Mouse (Mus musculus): Measurements from ENCODE around the gene Morc4. TPM values are rescaled to one million over a fixed set of nuclear protein-coding genes. Genes with fewer than 3 reads are reported as not detected.

Gene Morc4
- polyA plus RNA-seq, 1 experiment: 9.6 TPM

GRCm38 (mm10) chrX:139780988-139781387, 90.5 kb downstream of the Morc4 start:
- Histone ChIP-seq H3K79me2 (ENCODE audit: control insufficient read depth, insufficient read depth) (no peaks in the 10 kb centered on the region), H3ac (ENCODE audit: control insufficient read depth, insufficient read length) (no peak overlapping the region), H3K4me2 (ENCODE audit: low read depth) (no peak overlapping the region), H3K27me3 (ENCODE audit: control insufficient read depth, insufficient read depth, insufficient read length) (no peaks in the 10 kb centered on the region), H3K4me3 (no peak overlapping the region), H3K36me3 (ENCODE audit: control insufficient read depth, insufficient read depth) (no peaks in the 10 kb centered on the region)
- TF ChIP-seq REST (IDR thresholded peaks at IDR 0.05; ENCODE audit: insufficient read depth, insufficient read length): no peak
- TF ChIP-seq TCF12 (IDR thresholded peaks at IDR 0.05; ENCODE audit: insufficient read depth, poor library complexity, severe bottlenecking): no peak
- no peak for TF ChIP-seq CEBPB (IDR thresholded peaks at IDR 0.05; ENCODE audit: insufficient read depth, poor library complexity, severe bottlenecking)
- no peak for TF ChIP-seq USF1 (IDR thresholded peaks at IDR 0.05; ENCODE audit: low read depth)
- TF ChIP-seq POLR2A (IDR thresholded peaks at IDR 0.05; ENCODE audit: insufficient read length, low read depth): no peak
- no peak for TF ChIP-seq MYOG (IDR thresholded peaks at IDR 0.05; ENCODE audit: control insufficient read depth in 1 of 3, insufficient read depth in 1 of 3, insufficient read length in 2 of 3, low read depth in 2 of 3)
- no peak for TF ChIP-seq TCF3 (IDR thresholded peaks at IDR 0.05; ENCODE audit: insufficient read length, low read depth)
- no peak for TF ChIP-seq POLR2AphosphoS2 (IDR thresholded peaks at IDR 0.05; ENCODE audit: insufficient read length, low read depth)
- no peak for TF ChIP-seq MYOD1 (IDR thresholded peaks at IDR 0.05; ENCODE audit: control insufficient read depth in 1 of 3, insufficient read length in 2 of 3, low read depth in 2 of 3)
- no peak for TF ChIP-seq SRF (IDR thresholded peaks at IDR 0.05; ENCODE audit: control insufficient read depth, insufficient read length, low read depth)
- no peak for TF ChIP-seq E2F4 (IDR thresholded peaks at IDR 0.05; ENCODE audit: insufficient read depth)
- no peak for TF ChIP-seq MAX (IDR thresholded peaks at IDR 0.05; ENCODE audit: low read depth)

DNA sequence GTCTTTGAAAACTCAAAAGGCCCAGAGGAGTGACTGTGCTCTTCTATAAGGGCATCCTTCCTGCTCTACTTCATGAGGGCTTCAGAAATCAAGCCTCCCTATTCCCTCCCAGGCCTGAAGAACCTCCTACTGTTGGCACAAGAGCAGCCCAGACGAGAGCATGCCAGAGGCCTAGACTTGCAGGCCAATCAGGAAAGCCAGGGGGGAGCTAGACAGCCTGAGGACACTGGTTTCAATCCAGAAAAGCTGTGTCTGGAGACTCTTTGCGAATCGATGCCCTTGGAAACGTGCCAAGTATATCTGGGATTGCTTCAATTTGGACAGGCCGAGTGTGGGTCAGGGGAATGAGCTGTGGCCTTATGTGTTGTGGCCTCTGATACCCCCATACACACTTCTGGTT, 92.1 kb downstream of the Morc4 start:
- no peak for TF ChIP-seq E2F4 (IDR thresholded peaks at IDR 0.05; ENCODE audit: insufficient read depth)
- Histone ChIP-seq H3K36me3 (ENCODE audit: control insufficient read depth, insufficient read depth) (no peaks in the 10 kb centered on the region), H3K79me2 (ENCODE audit: control insufficient read depth, insufficient read depth) (no peaks in the 10 kb centered on the region), H3K4me3 (no peak overlapping the region), H3K4me2 (ENCODE audit: low read depth) (no peak overlapping the region), H3ac (ENCODE audit: control insufficient read depth, insufficient read length) (no peak overlapping the region), H3K27me3 (ENCODE audit: control insufficient read depth, insufficient read depth, insufficient read length) (no peaks in the 10 kb centered on the region)

- TF ChIP-seq TCF3 (IDR thresholded peaks at IDR 0.05; ENCODE audit: insufficient read length, low read depth) (no peak), POLR2AphosphoS2 (IDR thresholded peaks at IDR 0.05; ENCODE audit: insufficient read length, low read depth) (no peak), USF1 (IDR thresholded peaks at IDR 0.05; ENCODE audit: low read depth) (no peak), SRF (IDR thresholded peaks at IDR 0.05; ENCODE audit: control insufficient read depth, insufficient read length, low read depth) (no peak), CEBPB (IDR thresholded peaks at IDR 0.05; ENCODE audit: insufficient read depth, poor library complexity, severe bottlenecking) (no peak), MYOD1 (IDR thresholded peaks at IDR 0.05; ENCODE audit: control insufficient read depth in 1 of 3, insufficient read length in 2 of 3, low read depth in 2 of 3) (no peak)
- Histone ChIP-seq H3K79me2 (ENCODE audit: control insufficient read depth, insufficient read depth) (no peaks in the 10 kb centered on the region), H3K4me3 (no peak overlapping the region), H3K36me3 (ENCODE audit: control insufficient read depth, insufficient read depth) (no peaks in the 10 kb centered on the region), H3K27me3 (ENCODE audit: control insufficient read depth, insufficient read depth, insufficient read length) (no peaks in the 10 kb centered on the region), H3K4me2 (ENCODE audit: low read depth) (no peak overlapping the region), H3ac (ENCODE audit: control insufficient read depth, insufficient read length) (no peak overlapping the region)
Observed at GRCm38 (mm10) chrX:139778886-139779285, 92.6 kb downstream of the Morc4 start.

DNA sequence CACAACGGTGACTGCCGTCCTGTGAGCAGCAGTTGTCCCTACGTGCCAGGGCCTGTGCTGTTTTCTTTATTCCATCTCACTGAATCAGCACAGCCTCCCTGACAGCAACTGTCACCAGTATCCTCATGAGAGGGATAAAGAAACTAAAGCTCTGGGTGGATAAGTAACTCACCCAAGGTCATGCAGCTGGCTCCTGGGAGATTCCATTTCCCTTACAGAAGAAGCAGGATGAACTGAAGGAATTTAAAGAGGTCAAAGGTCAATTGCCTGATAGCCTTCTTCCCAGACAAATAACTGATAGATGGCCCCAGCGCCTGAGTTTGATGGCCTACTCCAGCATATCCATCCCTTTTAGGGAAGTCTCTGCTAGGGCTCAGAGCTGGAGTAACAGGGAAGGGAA, 94.1 kb downstream of the Morc4 start:
- H3K27me3 ChIP-seq (ENCODE audit: control insufficient read depth, insufficient read depth, insufficient read length): no peaks in the 10 kb centered on the region
- no peak overlapping the region for H3K4me3 ChIP-seq
- H3K4me2 ChIP-seq (ENCODE audit: low read depth): no peak overlapping the region
- no peaks in the 10 kb centered on the region for H3K79me2 ChIP-seq (ENCODE audit: control insufficient read depth, insufficient read depth)
- no peaks in the 10 kb centered on the region for H3K36me3 ChIP-seq (ENCODE audit: control insufficient read depth, insufficient read depth)
- H3ac ChIP-seq (ENCODE audit: control insufficient read depth, insufficient read length): no peak overlapping the region
- TF ChIP-seq E2F4 (IDR thresholded peaks at IDR 0.05; ENCODE audit: insufficient read depth) (no peak), POLR2AphosphoS2 (IDR thresholded peaks at IDR 0.05; ENCODE audit: insufficient read length, low read depth) (no peak), TCF3 (IDR thresholded peaks at IDR 0.05; ENCODE audit: insufficient read length, low read depth) (no peak), MYOG (IDR thresholded peaks at IDR 0.05; ENCODE audit: control insufficient read depth in 1 of 3, insufficient read depth in 1 of 3, insufficient read length in 2 of 3, low read depth in 2 of 3) (no peak), SRF (IDR thresholded peaks at IDR 0.05; ENCODE audit: control insufficient read depth, insufficient read length, low read depth) (no peak), POLR2A (IDR thresholded peaks at IDR 0.05; ENCODE audit: insufficient read length, low read depth) (no peak), TCF12 (IDR thresholded peaks at IDR 0.05; ENCODE audit: insufficient read depth, poor library complexity, severe bottlenecking) (no peak), USF1 (IDR thresholded peaks at IDR 0.05; ENCODE audit: low read depth) (no peak), REST (IDR thresholded peaks at IDR 0.05; ENCODE audit: insufficient read depth, insufficient read length) (no peak), MYOD1 (IDR thresholded peaks at IDR 0.05; ENCODE audit: control insufficient read depth in 1 of 3, insufficient read length in 2 of 3, low read depth in 2 of 3) (no peak), MAX (IDR thresholded peaks at IDR 0.05; ENCODE audit: low read depth) (no peak), CEBPB (IDR thresholded peaks at IDR 0.05; ENCODE audit: insufficient read depth, poor library complexity, severe bottlenecking) (no peak)

- Histone ChIP-seq H3K36me3 (ENCODE audit: control insufficient read depth, insufficient read depth) (no peaks in the 10 kb centered on the region), H3K79me2 (ENCODE audit: control insufficient read depth, insufficient read depth) (no peaks in the 10 kb centered on the region), H3K4me2 (ENCODE audit: low read depth) (peak overlapping the region; percentile 71), H3K4me3 (no peak overlapping the region), H3ac (ENCODE audit: control insufficient read depth, insufficient read length) (no peak overlapping the region), H3K27me3 (ENCODE audit: control insufficient read depth, insufficient read depth, insufficient read length) (no peaks in the 10 kb centered on the region)
- no peak for TF ChIP-seq MYOG (IDR thresholded peaks at IDR 0.05; ENCODE audit: control insufficient read depth in 1 of 3, insufficient read depth in 1 of 3, insufficient read length in 2 of 3, low read depth in 2 of 3)
- TF ChIP-seq POLR2A (IDR thresholded peaks at IDR 0.05; ENCODE audit: insufficient read length, low read depth): no peak
- TF ChIP-seq USF1 (IDR thresholded peaks at IDR 0.05; ENCODE audit: low read depth): no peak
- TF ChIP-seq CEBPB (IDR thresholded peaks at IDR 0.05; ENCODE audit: insufficient read depth, poor library complexity, severe bottlenecking): no peak
- TF ChIP-seq TCF3 (IDR thresholded peaks at IDR 0.05; ENCODE audit: insufficient read length, low read depth): no peak
- no peak for TF ChIP-seq MYOD1 (IDR thresholded peaks at IDR 0.05; ENCODE audit: control insufficient read depth in 1 of 3, insufficient read length in 2 of 3, low read depth in 2 of 3)
- TF ChIP-seq TCF12 (IDR thresholded peaks at IDR 0.05; ENCODE audit: insufficient read depth, poor library complexity, severe bottlenecking): no peak
- no peak for TF ChIP-seq REST (IDR thresholded peaks at IDR 0.05; ENCODE audit: insufficient read depth, insufficient read length)
- no peak for TF ChIP-seq MAX (IDR thresholded peaks at IDR 0.05; ENCODE audit: low read depth)
- TF ChIP-seq E2F4 (IDR thresholded peaks at IDR 0.05; ENCODE audit: insufficient read depth): no peak
- no peak for TF ChIP-seq POLR2AphosphoS2 (IDR thresholded peaks at IDR 0.05; ENCODE audit: insufficient read length, low read depth)
- no peak for TF ChIP-seq SRF (IDR thresholded peaks at IDR 0.05; ENCODE audit: control insufficient read depth, insufficient read length, low read depth)
Observed at GRCm38 (mm10) chrX:139775084-139775612, 96.3 kb downstream of the Morc4 start.
